Mouse (Mus musculus): Measurements from ENCODE around the gene Ccdc190.

- TF ChIP-seq POLR2A (IDR thresholded peaks at IDR 0.05; ENCODE audit: insufficient read depth, low read depth, low read length) (no peak), CTCF (IDR thresholded peaks at IDR 0.05; ENCODE audit: insufficient read depth, low read depth, low read length) (no peak)
Measured at GRCm38 (mm10) chr1:169900771-169901336, 27.6 kb upstream of the Ccdc190 start.

All from olfactory bulb, adult 2 months (tissue).